Mouse (Mus musculus): ENCODE data around the gene A730015C16Rik. TPM values are rescaled to one million over a fixed set of nuclear protein-coding genes. Genes with fewer than 3 reads are reported as not detected.

The A730015C16Rik gene
- total RNA-seq (2021): not detected
- polyA plus RNA-seq (2012; rRNA removed): 0.26 TPM in 1 of 2 replicates, not detected in the other
- long read RNA-seq: 0 reads

DNA sequence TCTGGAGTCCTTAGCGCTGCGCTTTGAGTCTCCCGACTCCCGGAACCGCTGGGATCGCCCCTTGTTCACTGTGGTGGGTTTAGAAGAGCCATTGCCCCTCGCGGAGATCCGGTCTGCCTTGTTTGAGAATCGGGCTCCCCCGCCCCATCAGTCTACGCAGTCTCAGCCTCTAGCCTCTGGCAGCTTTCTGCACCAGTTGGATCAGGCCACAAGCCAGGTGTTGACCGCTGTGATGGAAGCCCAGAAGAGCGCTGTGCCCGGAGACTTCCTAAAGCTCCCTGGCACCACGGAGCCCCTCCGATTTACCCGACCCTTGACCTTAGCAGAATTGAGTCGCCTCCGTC lies at the start of gene A730015C16Rik:
Gene A730015C16Rik, minus strand, starts transcription at position 115 of the 344 bp plus-strand sequence.
- no peak for DNase-seq

DNA sequence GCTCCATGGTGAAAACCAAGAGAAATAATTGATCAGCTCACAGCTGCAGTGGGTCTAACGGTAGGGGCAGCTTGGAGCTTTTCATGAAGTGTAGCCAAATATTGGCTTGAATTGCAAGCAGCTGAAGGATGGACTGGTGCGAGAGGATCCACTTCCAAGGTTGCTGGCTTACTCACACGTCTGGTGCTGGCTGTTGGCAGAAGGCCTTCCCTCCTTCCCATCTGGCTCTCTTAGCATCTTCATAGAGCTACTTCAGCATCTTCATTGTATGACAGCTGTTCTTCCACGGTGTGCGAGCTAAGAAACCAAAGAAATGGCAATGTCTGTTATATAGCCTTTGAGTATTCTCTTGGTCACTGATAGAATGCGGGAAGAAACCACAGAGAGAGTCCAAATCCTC lies 42.5 kb upstream of the A730015C16Rik start:
- DNase-seq: no peak

DNA sequence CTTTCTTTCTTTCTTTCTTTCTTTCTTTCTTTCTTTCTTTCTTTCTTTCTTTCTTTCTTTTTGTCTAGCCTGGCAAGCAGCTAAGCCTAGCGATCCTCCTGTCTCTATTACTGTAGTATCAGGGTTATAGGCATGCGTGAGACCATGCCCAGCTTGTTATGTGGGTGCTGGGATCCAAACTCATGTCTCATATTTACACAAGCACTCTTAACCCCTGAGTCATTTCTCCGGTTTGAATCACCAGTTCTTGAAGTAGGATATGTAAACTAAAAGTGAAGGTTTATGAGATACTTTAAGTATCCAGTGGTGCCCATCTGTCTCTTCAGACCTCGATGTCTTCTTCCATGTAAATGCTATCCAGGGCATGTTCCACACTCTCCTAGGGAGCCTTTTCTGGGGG lies 39.0 kb upstream of the A730015C16Rik start:
- DNase-seq: no peak

DNA sequence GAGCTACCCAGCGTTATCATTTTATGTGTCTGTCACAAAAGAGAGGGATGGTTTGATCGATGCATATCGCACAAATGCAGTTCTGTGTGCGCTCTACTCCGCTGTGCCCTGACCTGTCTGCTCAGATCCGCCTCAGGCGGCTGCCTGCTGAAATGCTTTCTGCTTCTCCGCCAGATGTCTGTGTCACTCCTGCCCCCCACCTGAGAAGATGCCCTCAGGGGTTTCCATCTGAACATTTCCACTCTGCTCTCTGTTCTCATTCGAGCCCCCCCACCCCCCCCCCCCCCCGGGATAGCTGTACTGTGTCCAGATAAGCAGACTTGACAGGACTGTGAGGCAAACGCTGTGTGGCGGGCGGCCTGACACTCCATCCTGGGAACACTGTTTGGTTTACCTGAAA lies 35.4 kb upstream of the A730015C16Rik start:
- peak; percentile 27 for DNase-seq

DNA sequence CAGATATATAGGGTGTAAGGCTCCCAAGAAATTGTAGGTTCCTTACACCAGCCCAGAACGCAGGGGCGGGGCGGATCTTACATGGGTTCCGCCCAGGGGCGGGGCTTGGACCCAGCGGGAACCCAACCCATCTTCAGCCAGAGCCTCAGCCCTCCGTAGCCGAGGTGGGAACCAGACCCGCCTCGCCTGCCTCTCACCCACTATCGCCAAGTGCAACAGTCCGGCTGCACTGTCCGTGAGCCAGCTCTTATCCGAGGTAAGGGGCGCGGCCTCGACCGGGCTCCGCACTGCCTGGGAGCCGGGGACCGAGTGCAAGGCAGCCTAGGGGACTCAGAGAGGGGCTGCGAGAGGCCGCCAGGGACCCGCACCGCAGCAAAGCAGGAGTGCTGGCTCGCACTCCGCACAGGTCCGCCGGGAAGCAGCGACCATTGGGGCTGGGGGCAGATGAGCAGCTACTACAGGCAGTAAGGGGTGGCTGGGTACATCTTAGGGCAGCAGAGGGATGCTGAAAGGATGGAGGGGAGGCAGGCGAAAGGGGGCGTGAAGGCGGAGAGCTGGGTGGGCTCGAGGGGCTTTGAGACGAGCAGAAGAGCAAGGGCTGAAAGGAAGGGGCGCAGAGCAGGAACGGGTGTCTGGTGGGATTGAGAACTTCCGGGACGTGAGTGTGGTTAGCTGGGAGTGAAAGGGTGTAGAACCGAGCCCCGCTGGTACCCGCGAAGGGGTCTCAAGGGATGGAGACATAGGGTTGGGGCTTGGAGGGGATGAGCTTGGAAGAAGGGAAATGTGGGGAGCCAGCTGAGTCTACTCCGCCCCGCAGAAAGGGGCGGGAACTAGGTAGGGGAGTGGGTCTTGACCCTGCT lies 30.8 kb upstream of the A730015C16Rik start, which contains the start of gene Rab3b:
Gene Rab3b, plus strand, starts transcription at position 101 of the 860 bp plus-strand sequence.
- peak; percentile 65 for DNase-seq

DNA sequence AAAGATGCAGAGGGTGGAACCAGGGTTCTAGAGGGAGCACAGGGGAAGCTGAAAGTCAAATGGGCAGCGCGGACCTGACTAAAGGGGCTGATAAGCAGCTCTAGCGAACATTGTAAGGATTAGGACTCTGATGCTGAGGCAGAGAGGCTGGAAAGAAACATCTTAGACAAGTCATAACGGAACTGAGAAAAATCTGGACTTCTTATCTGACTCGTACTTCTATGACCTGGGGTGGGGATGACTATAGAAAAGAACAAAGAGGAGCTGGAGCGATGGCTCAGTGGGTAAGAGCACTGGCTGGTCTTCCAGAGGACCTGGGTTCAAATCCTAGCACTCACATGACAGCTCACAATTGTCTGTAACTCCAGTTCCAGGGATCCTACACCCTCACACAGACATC lies 29.5 kb upstream of the A730015C16Rik start:
- DNase-seq: no peak

DNA sequence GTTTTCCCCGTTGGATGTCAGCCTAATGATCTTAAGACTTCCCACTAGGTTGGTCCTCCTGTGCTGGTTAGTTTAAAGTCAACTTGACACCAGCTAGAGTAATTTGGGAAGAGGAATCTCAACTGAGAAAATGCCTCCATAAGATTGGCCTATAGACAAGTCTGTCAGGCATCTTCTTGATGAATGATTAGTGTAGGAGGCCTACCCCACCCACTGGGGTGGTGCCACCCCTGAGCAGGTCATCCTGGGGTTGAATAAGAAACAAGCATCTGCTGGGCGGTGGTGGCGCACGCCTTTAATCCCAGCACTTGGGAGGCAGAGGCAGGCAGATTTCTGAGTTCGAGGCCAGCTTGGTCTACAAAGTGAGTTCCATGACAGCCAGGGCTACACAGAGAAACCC lies 25.3 kb upstream of the A730015C16Rik start:
- no peak for DNase-seq

DNA sequence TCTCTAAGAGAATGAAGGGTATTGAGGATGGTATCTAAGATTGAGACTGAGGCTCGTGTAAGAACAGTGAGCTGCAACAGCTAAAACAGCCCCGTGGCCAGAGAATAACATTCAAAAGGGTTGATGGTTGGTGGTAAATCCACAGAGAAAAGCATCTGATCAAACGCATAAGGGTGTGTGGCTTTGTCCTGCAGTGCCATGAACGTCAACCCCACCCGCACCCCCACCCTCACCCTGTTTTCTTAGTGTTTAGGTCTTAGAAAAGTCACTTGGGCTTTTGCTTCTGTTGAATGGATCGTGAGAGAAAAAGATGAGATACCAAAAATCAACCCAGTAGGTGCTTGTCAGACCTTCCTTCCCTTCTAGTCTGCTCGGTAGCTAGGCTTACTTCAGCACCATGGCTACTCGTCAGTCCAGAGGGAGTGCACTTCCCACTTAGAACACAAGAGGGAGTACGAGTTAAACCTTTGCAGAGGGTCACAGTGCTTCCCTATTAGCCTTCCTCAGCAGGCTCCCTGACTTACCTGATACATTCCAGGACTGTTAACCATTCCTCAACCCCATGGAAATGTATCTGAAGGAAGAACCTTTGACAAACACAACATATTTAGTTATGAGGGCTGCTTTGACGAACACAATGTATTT lies 21.4 kb upstream of the A730015C16Rik start:
- DNase-seq: peak; percentile 84

DNA sequence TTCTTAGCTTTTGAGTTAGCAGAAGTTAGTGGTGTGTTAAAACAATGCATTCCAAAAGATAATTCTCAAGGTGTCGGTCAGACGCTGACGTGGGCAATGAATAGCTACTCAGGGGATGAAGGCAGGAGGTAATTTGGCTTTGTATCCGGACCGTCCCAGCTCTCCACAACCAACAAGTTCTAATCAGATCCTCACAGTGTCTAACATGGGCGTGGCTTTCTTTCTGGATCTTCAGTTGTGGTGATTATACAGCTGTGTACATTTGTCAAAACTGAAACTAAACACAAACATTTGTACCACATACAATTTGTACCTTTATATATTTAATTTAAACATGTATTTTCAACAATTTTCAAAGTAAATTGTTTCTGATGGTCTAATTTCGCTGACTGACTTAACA lies 18.4 kb upstream of the A730015C16Rik start:
- no peak for DNase-seq

DNA sequence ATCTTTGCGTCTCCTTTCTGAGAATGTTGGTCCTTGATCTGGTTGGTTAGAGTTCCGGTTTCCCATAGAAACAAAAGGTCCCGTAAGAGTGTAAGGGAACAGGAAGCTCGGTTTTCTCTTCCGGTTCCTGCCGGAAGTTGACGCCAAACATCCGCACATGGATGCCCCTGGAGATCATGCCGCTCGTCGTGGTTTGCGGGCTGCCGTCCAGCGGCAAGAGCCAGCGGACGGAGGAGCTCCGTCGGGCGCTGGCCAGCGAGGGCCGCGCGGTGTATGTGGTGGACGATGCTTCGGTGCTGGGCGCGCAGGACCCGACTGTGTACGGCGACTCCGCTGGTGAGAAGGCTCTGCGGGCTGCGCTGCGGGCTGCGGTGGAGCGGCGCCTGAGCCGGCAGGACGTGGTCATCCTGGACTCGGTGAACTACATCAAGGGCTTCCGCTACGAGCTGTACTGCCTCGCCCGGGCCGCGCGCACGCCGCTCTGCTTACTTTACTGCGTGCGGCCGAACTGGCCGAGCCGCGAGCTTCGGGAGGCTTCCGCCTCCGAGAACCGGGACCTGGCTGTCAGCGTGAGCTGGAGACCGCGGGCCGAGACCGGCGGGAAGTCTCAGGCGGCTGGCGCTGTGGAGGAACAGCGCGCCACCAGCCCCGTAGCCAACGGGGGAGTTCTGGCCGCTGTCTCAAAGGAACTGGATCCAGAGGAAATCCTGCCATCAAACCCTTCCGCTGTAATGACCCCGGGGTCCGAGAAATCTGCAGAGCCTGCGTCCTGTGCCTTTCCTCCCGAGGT lies 509 bp downstream of the A730015C16Rik start, which contains the start of gene Kti12:
Gene Kti12, plus strand, starts transcription at position 71 of the 790 bp plus-strand sequence.
- DNase-seq: peak; percentile 90

DNA sequence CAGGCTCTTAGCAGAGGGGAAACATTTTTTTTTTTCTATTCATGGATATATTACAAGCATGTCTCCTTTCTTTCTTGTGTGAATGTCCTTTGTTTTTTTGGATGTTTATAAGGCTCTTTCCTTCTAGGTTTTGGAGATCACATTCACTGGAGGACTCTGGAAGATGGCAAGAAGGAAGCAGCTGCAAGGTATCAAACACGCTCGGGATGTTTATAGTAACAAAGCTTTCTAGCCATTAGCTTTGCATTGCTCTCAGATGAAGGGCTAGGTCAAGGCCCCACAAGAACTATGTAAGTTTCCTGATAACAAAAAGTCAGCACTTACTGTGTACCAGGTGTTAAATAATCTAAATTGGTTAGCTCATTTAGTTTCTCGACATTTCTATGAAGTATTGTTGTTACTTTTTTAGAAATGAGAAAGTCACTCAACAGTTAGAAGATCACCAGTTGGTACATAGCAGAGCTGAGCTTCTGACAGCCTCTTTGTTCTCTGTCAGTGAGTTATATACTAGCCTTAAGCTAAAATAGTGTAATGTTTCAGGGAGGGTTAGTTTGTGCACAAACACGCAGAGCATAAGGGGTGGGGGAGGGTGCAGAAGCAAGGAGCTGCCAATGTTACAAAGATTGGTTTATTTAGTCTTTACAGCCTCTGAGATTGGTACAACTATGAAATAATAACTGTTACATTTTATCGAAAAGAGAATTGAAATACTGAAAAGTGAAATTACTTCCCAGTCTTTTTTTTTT lies 2.4 kb downstream of the A730015C16Rik start:
- DNase-seq: no peak

DNA sequence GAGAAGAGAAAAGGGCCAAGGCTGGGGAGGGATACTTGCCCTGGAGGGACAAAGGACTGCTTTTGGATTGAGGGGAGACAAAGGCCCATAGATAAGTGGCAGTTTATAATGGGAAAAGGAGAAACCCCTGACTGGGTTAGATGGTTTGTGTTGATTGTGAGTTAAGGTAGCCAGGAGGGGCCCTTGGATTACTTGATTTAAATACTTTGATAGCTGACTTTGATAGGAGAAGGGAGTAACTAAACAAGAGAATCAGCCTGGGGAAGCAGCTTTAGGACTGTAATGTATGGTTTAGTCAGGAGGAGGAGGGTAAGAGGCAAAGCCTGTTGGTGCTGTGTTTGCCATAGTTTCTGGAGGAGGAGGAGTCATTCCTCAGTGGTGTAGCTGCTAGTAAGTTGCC lies 5.1 kb downstream of the A730015C16Rik start:
- no peak for DNase-seq

DNA sequence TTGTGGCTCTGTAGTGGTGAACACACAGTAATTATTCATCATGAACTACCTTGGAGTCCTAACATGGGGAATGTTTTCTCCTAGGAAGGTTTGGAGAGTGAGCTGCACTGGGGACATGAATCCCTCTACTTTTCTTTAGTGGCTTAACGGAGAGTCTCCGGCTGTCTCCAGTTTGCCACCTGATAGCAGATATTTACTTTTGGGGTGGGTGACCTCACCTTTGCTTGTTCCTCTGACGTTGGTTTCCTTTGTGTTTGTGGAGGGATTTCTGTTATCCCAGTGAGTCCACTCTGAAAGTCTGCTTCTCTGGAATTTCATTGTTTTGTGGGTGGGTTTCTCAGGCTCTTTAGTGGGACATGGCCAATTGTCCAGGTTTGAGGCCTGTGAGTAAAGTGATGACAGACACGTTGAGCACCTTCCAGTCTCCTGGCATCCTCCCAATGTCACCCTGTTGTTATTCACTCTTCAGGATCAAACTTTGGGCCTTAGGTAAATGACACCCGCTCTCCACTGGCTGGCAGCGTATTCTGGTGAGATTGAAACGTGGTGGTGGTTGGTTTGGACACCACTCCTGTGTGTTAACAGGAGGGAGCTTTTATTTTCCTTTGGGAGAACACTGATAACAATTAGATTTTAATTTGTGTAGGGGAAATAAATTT lies 6.4 kb downstream of the A730015C16Rik start:
- DNase-seq: no peak

DNA sequence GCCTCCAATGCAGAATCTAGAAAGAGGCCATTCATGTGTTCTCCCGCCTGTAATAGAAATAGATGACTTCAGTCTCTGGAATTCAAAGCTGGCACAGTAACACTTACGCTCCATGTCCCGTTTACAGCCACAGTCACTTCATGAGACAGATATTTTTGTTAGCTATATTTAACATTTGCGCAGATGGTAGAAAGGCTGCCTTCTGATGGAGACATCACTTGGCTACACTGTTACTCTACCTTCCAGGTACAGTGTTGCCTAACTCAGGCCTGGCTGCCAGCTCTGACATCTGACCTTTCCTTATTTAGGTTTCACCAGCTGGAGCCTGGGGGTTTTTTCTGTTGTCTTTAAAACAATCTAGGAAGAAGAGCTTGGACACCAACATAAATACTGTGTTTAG lies 10.4 kb downstream of the A730015C16Rik start:
- DNase-seq: no peak

DNA sequence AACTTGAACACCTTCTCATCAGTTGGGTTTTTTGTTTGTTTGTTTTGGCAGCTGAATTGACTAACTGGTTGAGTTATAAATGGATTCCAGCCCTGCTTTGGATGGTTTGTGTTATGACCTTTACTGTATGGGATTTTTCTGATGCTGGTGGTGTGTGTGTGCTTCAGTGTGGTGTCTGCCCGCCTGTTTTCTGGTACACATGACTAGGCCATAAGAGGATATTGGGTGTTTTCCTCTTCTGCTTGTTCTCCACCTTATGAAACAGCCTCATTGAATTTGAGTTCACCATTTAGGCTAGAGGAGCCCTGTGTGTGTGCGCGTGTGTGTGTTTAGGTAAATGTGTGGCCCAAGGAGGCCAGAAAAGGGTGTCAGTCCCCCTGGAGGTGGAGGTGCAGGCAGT lies 12.9 kb downstream of the A730015C16Rik start:
- no peak for DNase-seq

DNA sequence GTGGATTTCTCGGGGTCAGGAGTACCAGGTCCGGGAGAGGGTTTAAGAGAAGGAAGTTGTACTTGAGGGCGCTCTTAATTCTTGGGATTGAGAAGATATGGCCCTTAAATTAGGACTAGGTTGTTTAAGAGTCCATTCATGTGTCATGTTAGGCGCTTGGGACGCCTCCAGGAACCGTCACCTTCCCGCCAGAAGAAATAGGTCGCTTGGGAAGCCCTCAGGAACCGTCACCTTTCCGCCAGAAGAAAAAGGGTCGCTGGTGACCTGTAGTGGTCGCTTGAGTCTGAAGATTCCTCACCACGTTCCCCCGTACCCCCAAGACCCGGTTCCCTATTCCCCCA lies 13.5 kb downstream of the A730015C16Rik start:
- peak; percentile 44 for DNase-seq

DNA sequence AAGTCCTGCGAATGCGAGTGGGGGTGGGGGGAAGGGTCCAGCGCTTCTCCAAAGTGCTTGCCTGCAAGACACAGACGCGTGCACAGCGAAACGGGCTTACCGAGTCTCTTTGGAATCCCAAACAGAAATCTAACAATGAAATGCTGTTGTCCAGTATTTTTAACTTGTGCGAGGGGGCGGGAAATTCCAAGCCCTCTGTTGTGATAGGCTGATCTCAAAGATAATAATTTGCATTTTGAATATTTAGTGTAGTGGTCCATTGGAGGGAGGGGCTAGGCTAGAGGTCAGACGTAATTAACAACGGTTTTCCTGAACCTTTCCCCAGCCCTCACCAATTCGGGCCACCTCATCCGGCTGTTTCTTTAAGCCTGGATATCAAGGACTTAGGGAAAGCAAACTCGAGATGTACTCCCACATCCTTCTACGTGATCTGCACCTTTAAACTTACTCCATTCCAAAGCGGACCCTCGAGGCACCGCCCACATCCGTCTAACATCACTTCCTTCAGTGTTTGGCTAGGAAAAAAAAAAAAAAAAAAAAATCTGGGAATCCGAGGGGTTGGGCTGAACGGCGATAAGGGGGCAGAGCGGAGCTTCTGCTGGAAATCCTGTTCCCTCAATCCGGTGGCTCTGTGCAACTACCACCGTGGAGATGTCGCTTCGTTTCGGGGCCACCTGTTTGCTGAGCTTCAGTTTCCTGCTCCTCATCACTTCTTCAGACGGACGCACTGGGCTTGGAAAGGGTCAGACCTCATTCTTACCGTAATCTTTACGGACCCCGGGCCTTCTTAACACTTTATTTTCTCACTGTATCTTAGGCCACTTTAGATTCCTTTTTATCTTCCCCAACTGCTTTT lies 14.1 kb downstream of the A730015C16Rik start, which contains the start of gene Txndc12:
Gene Txndc12, plus strand, starts transcription at position 487 of the 856 bp plus-strand sequence.
- DNase-seq: peak; percentile 92

DNA sequence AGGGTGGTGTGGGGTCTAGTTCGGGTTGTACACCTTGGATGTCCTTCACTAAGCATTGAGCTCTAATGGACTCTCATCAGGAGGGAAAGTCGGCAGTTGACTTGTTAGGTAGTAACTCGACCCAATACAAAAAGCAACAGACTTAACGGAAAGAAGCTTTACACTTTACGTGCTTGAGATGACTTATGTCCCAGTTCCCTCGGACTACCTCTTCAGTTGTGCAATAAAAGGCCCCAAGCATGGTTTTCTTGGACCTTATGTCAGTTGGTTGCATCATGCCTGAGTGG lies 14.6 kb downstream of the A730015C16Rik start:
- DNase-seq: no peak

DNA sequence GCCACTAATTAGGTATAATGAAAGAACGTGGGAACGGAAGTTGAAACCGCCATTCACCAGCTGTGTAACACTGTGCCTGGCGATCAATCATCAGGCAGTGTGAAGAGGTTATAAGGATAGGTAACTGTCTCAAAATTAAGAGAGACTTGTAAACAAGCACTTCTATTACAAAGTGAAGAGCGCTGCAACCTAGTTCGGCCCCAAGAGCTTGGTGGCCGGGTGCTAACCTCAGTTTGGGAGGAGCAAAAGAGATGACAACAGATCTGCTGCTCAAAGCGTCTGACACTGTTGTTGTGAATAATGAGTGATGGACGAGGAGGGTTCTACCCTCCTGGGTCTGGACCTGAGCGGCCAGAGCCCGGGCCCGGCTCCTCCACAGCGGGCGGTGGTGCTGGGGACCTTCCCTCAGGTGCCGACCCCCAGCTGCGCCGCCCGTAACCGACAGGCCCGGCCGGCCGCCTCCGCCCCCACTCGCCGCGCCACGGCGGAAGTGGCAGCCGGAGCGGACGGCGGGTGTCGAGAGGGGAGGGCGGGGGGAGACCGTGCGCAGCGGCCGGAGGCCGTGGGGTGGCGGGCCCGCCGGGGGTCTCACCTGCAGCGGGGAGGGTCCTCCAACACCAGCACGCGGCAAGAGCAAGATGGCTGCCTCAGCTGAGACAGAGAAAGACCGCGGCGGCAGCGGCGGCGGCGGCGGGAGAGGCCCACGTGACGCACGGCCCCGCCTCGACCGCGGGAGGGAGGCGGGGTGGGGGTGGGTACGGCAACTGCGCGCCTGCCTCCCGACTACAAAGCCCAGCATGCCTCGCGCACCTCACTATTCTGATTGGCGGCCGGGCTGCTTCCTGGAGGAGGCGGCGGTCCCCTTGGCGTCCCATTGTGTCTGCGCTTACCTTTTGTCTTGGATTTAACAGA lies 15.2 kb downstream of the A730015C16Rik start, which contains the start of gene Btf3l4:
Gene Btf3l4, minus strand, starts transcription at position 699 of the 912 bp plus-strand sequence.
- peak; percentile 94 for DNase-seq
